Mouse (Mus musculus) embryo, embryonic 9.5 days (tissue): ENCODE data around the gene Vat1l.

Experiments
- DNase-seq: peaks from one replicate; pipeline ENCODE4 v3.0.0-alpha.2; 2017; ENCODE audit errors: extremely low spot score

Vat1l gene

GRCm38 (mm10) chr8:114398326-114398725 lies 192.9 kb downstream of the Vat1l start:
- no peak for DNase-seq

GRCm38 (mm10) chr8:114399273-114399672 lies 193.9 kb downstream of the Vat1l start:
- no peak for DNase-seq

- DNase-seq = no peak
Observed at GRCm38 (mm10) chr8:114401679-114402078, 196.3 kb downstream of the Vat1l start.

- no peak for DNase-seq
Observed at GRCm38 (mm10) chr8:114411421-114411820, 206.0 kb downstream of the Vat1l start.

GRCm38 (mm10) chr8:114417786-114418185 lies 212.4 kb downstream of the Vat1l start, which contains the start of gene Clec3a:
Clec3a (plus strand) TSS chr8:114418086.
- DNase-seq = no peak

- DNase-seq = no peak
Observed at GRCm38 (mm10) chr8:114418486-114418885, 213.1 kb downstream of the Vat1l start.

GRCm38 (mm10) chr8:114418904-114419303 lies 213.5 kb downstream of the Vat1l start:
- DNase-seq = no peak

GRCm38 (mm10) chr8:114421544-114421943 lies 216.1 kb downstream of the Vat1l start:
- no peak for DNase-seq
